Mouse (Mus musculus) myocyte (in vitro differentiated cells): ENCODE results near the gene Cdk5rap1.

ENCODE experiments used
- E2F4 ChIP-seq: IDR thresholded peaks from one replicate; pipeline ENCODE4 v1.6.1; 2011; ENCODE audit warnings: mild to moderate bottlenecking, control low read depth, moderate library complexity; ENCODE audit not compliant: insufficient read depth
- POLR2A ChIP-seq: IDR thresholded peaks from one replicate; pipeline ENCODE4 v1.6.1; 2011; ENCODE audit warnings: low read depth, mild to moderate bottlenecking, control low read depth, moderate library complexity; ENCODE audit not compliant: insufficient read length
- POLR2AphosphoS2 ChIP-seq: IDR thresholded peaks from one replicate; pipeline ENCODE4 v1.6.1; 2011; ENCODE audit warnings: low read depth, control low read depth; ENCODE audit not compliant: insufficient read length
- TCF12 ChIP-seq: IDR thresholded peaks from one replicate; pipeline ENCODE4 v1.6.1; 2011; ENCODE audit warnings: mild to moderate bottlenecking, control low read depth; ENCODE audit not compliant: poor library complexity, insufficient read depth, severe bottlenecking

- TF ChIP-seq E2F4 (no peak), POLR2A (peak; percentile 12), POLR2AphosphoS2 (peak; percentile 38), TCF12 (no peak)
These were observed 17.6 kb upstream of the Cdk5rap1 start for GRCm38 (mm10) chr2:154390180-154390964.
